Mouse (Mus musculus) MEL (cell line): ENCODE measurements around the gene Vmp1.

Source experiments
- CTCF ChIP-seq, 3 experiments: IDR thresholded peaks in 2 of 3; conservative IDR thresholded peaks in 1 of 3; 2 replicates each; pipeline ENCODE4 v1.5.1; 2011 to 2012; ENCODE audit warnings: low read length in 3 of 3, low read depth in 2 of 3, mild to moderate bottlenecking in 2 of 3, improper control_type of control experiment in 1 of 3, inconsistent platforms in 1 of 3, mixed read lengths in 1 of 3, moderate library complexity in 1 of 3; ENCODE audit not compliant: control insufficient read depth in 1 of 3, insufficient read depth in 1 of 3, poor library complexity in 1 of 3, severe bottlenecking in 1 of 3
- EP300 ChIP-seq, 2 experiments: IDR thresholded peaks; 2 replicates each; pipeline ENCODE4 v1.6.1; 2011; ENCODE audit warnings: improper control_type of control experiment in 2 of 2, low read length in 2 of 2, low read depth in 1 of 2, mild to moderate bottlenecking in 1 of 2
- ETS1 ChIP-seq: IDR thresholded peaks from 2 replicates; pipeline ENCODE4 v1.6.1; 2012; ENCODE audit warnings: low read depth, mild to moderate bottlenecking, inconsistent platforms, low read length, improper control_type of control experiment, moderate library complexity
- HCFC1 ChIP-seq: IDR thresholded peaks from 2 replicates; pipeline ENCODE4 v1.6.1; 2012; ENCODE audit warnings: low read depth, mild to moderate bottlenecking, inconsistent platforms, low read length, improper control_type of control experiment, moderate library complexity
- MAX ChIP-seq: IDR thresholded peaks from 2 replicates; pipeline ENCODE4 v1.6.1; 2011; ENCODE audit warnings: low read length, improper control_type of control experiment
- NELFE ChIP-seq: IDR thresholded peaks from 2 replicates; pipeline ENCODE4 v1.6.1; 2011; ENCODE audit warnings: low read depth, low read length, improper control_type of control experiment
- POLR2A ChIP-seq, 2 experiments: IDR thresholded peaks; 2 replicates each; pipeline ENCODE4 v1.6.1; 2011 to 2012; ENCODE audit warnings: low read length in 2 of 2, mild to moderate bottlenecking in 2 of 2, control low read depth in 1 of 2, improper control_type of control experiment in 1 of 2, low read depth in 1 of 2, moderate library complexity in 1 of 2; ENCODE audit not compliant: control insufficient read depth in 1 of 2, insufficient read depth in 1 of 2, poor library complexity in 1 of 2
- RCOR1 ChIP-seq: IDR thresholded peaks from 2 replicates; pipeline ENCODE4 v1.6.1; 2012; ENCODE audit warnings: low read depth, mild to moderate bottlenecking, inconsistent platforms, low read length, improper control_type of control experiment
- UBTF ChIP-seq: IDR thresholded peaks from 2 replicates; pipeline ENCODE4 v1.6.1; 2012; ENCODE audit warnings: low read depth, mild to moderate bottlenecking, inconsistent platforms, low read length, improper control_type of control experiment, moderate library complexity, borderline replicate concordance; ENCODE audit not compliant: insufficient read depth

- no peak for TF ChIP-seq POLR2A (IDR thresholded peaks at IDR 0.05; ENCODE audit: control insufficient read depth in 1 of 2, insufficient read depth in 1 of 2, low read depth in 1 of 2, low read length in 2 of 2, poor library complexity in 1 of 2)
- TF ChIP-seq CTCF (IDR thresholded peaks at IDR 0.05 in 2 of 3, conservative IDR thresholded peaks at IDR 0.05 in 1 of 3; ENCODE audit: control insufficient read depth in 1 of 3, insufficient read depth in 1 of 3, low read depth in 2 of 3, low read length in 3 of 3, poor library complexity in 1 of 3, severe bottlenecking in 1 of 3) = no peak
- TF ChIP-seq MAX = no peak
- TF ChIP-seq RCOR1 = no peak
- no peak for TF ChIP-seq EP300 (IDR thresholded peaks at IDR 0.05; ENCODE audit: low read depth in 1 of 2, low read length in 2 of 2)
- no peak for TF ChIP-seq HCFC1
- TF ChIP-seq NELFE = no peak
- TF ChIP-seq ETS1 = no peak
- TF ChIP-seq UBTF = no peak
These were observed 49.2 kb downstream of the Vmp1 start for GRCm38 (mm10) chr11:86634396-86634795.
